Mouse (Mus musculus): ENCODE results near the gene Spag17.

Gene Spag17

GRCm38 (mm10) chr3:100163556-100163955 is 278.4 kb downstream of the Spag17 start:
- no peak for DNase-seq (ENCODE audit: low spot score)

GRCm38 (mm10) chr3:100164991-100165390 is 279.8 kb downstream of the Spag17 start:
- no peak for DNase-seq (ENCODE audit: low spot score)

GRCm38 (mm10) chr3:100176031-100176430 is 290.8 kb downstream of the Spag17 start:
- DNase-seq (ENCODE audit: low spot score): no peak

GRCm38 (mm10) chr3:100180471-100180870 is 295.3 kb downstream of the Spag17 start:
- no peak for DNase-seq (ENCODE audit: low spot score)

GRCm38 (mm10) chr3:100189444-100189843 is 304.2 kb downstream of the Spag17 start:
- DNase-seq (ENCODE audit: low spot score): no peak

- DNase-seq (ENCODE audit: low spot score): no peak
Measured at GRCm38 (mm10) chr3:100189861-100190260, 304.7 kb downstream of the Spag17 start.

All from ovary, adult 18-20 months (tissue).